Mouse (Mus musculus): ENCODE measurements around the gene Eda.

- no peak for TF ChIP-seq CTCF (IDR thresholded peaks at IDR 0.05; ENCODE audit: extremely low read depth, insufficient read length, insufficient replicate concordance, low read depth, low read length)
- TF ChIP-seq POLR2A (IDR thresholded peaks at IDR 0.05; ENCODE audit: low read depth, low read length) = no peak
Measured at GRCm38 (mm10) chrX:100409245-100409644, 433.8 kb downstream of the Eda start.
